Mouse (Mus musculus) adrenal gland, postnatal 4 days (tissue): ENCODE results near the gene Sgta. TPM values are rescaled to one million over a fixed set of nuclear protein-coding genes. Genes with fewer than 3 reads are reported as not detected.
A peak's percentile ranks its signal among the peaks of the same experiment; 100 is the strongest.
"Not testable (repeated sequence)": the region's sequence is repeated elsewhere in the genome, so short reads cannot be mapped to it uniquely, and the experiment has no call there.

Experiments used
- DNase-seq, 2 experiments: peaks; one replicate each; pipeline ENCODE4 v3.0.0; 2021 to 2022; ENCODE audit warnings: low spot score in 2 of 2, mixed read lengths in 2 of 2
- long read RNA-seq, 2 experiments: library from polyadenylated mRNA; stranded (forward); transcript quantifications; one replicate each; pipeline ENCODE4 v2.0.0; 2021
- total RNA-seq, 2 experiments: library from RNA; stranded (reverse); gene quantifications; 2 replicates each; pipeline ENCODE4 v1.2.3; 2021

Gene Sgta
- 100 to 1,000 TPM; 158 to 163 TPM for total RNA-seq
- long read RNA-seq, experiment 1, transcript Sgta-201 (12 exons, 1,969 nt) = minor isoform, 79 of 389 reads
- long read RNA-seq, experiment 1, transcript Sgta-202 (12 exons, 1,964 nt) = major isoform, 236 of 389 reads
- long read RNA-seq, experiment 1, partial matches to known transcripts = 22 of 389 reads
- long read RNA-seq, experiment 1, other reads (novel, unspliced or antisense) = 52 of 389 reads
- long read RNA-seq, experiment 2, transcript Sgta-202 (12 exons, 1,964 nt) = major isoform, 247 of 370 reads
- long read RNA-seq, experiment 2, transcript Sgta-201 (12 exons, 1,969 nt) = minor isoform, 74 of 370 reads
- long read RNA-seq, experiment 2, partial matches to known transcripts = 27 of 370 reads
- long read RNA-seq, experiment 2, other reads (novel, unspliced or antisense) = 22 of 370 reads

DNA sequence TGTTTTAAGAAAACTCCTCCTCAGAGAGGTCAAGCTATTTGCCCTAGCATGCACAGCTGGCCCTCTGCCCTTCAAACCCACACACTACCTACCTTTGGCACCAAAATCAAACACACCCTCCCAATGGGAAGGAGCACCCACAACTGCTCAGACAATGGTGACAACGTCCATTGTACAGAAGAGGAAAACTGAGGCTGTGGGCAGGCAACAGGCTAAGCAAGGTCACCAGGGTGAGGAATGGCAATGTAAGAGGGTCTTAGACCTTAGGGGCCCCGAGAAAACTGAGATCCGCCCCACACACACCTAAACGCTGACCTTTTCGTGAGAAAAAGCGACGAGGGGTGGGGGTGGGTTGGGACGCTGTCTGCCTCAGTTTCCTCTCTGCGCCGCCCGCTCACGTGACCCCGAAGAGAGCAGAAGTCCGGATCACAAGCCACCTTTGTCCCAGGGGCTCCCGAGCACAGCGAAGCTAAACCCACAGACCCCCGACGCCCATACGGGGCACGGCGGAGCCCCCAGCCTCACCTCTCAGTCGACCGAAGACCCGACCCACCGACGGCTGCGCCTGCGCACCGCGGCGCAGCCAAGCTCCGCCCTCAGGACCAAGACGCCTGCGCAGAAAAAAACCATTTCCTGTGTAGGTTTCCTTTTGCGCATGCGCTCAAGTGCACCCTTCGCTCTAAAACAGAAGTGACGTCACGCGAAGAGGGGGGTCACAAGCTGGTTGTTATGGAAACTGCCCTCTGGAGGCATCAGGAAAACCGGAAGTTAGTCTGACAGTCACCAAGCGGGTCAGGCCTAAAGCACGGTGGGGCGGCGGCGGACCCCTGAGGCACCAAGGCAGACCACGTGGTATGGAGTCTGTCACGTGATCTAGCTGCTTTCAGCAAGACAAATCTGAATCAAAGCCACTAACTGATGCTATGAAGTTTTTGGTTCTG, at the start of gene Sgta:
Gene Sgta, minus strand, starts transcription at position 579 of the 941 bp plus-strand sequence.
- DNase-seq = peak; percentile 85 to 97

DNA sequence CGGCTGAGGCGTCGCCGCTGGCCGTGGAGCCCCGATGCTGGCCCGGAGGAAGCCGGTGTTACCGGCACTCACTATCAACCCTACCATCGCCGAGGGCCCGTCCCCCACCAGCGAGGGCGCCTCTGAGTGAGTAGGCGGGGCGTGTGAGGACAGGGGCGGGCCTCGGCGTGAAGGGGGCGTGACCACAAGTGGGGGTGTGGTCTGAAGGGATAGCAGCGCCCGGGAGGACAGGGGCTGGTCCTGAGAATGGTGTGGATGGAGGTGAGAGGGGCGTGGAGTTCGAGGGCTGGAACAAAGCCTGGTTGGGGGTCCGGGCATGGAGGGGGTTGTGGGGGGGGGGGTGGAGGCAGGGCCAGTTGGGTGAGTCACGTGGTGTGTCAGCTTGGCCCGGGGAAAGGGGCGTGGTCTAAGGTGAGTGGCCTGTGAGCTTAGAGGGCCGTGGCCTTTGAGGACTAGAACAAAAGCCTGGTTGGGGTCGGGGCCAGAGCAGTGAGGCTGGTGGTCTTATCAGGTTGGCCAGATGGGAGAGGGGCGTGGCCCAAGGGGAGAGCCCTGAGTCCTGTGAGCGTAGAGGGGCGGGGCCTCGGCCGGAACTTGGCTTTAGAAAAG, 46.2 kb upstream of the Sgta start:
- peak; percentile 72 to 86 for DNase-seq

DNA sequence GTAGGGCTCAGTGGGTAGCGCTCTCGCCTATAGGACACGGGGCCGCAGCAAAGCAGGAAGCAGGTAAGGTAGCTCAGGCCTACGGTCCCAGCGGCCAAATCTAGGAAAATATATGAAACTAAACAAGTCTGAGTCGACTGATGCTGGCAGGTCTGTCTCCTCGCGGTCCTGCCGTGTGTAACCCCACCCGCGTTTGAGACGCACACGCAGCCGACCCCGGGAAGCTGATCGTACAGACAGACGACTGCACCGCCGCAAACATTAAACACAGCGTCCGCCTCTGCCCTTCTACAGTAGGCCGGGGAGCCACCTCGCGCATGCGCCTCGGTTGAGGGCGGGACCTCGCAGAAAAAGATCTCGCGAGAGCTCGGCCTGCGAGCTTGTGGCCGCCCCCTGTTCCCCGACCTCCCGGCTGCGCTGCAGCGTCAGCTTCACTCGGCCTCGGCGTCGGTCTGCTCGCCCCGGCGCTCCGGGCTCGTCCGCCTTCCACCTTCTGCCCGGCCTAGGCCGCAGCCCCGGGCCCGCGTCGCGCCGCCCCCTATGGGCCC, 45.7 kb upstream of the Sgta start, which contains the start of gene Map2k2:
Gene Map2k2, plus strand, starts transcription at position 351 of the 548 bp plus-strand sequence.
- peak; percentile 92 to 97 for DNase-seq

DNA sequence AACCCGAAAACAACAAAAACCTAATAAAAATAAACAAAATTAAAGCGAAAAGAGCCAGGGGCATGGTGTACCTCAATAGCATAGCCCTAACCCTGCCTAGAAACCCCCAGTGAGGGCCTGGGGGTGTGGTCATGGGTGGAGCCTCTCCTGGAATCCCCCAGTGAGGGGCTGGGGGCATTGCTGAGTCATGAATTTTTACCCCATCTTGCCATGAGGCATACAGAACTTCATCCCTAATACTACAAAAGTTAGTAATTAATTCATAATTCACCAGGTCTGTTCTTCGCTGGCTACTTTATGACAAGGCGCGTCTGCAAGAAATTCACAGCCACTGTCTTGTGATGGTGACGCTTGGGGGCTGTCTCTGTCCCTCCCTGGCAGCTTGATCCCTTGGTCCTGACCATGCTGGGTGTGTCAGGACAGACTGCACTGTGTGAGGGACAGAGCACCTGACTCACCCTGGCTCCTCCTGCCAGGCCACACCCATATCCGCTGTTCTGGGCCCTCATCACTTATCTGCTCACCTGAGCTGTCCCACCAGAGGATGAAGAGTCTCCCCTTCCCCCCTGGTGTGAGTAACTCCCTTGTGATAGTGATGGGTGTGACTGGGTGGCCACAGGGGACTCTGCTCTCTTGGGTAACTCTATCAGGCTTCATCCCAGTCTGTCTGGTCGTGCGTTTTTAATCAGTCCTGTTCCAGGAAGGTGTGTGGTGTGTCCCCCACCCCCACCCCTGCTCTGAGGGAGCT, 35.1 kb upstream of the Sgta start:
- DNase-seq = no peak

DNA sequence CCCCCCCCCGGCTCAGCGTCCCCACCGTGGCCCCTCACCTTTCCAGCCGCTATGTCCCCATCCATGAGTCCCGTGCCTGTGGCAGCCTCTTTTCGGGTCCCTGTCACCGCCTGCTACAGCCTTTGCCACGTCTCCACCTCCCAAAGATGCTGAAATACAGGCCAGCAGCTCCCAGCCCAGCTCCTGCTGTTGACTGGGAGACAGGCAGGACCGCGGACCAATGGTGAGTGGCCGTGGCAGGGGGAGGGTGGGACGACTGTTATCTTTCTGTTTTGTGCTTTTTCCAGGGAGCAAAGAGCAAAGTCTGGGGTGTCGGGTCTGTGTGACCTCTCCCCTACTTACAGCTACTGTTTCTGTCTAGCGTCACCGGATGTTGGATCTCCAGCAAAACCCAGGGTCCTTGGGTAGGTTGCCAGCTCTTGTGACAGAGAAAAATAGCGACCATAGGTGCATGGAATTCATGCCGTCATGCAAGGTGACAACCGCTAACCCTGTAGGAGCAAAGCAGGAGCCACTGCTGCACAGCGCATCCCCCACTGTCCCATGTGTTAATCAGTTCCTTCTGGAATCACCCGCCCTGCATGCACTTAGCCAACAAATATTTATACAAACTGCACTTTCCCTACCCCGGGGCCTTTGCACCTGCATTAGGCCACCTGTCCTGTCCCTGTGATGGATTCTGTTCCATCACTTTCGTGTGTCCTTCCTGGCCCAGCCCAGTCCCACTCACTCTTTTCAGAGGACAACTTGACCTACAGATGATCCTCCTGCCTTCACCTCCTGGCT, 32.7 kb upstream of the Sgta start:
- peak in 1 of 2 experiments; percentile 54 for DNase-seq

DNA sequence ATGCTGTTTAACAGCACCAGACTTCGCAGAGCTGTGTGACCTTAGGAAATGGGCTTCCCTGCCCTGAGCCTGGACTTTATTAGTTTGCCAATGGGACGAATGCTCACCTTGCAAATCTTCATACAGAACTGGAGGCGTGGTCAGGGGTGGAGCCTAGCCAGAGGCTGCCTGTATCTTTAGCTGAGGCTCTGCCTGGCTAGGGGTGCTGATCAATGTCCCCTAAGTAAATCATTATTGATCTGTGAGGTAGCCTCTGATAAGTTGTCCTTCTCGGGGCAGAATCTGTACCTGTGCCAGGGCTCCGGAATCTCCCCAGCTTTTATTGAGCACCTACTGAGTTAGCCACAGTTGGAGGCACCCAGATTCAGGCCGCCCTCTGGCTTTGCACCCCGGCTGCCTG, 30.6 kb upstream of the Sgta start:
- no peak for DNase-seq

DNA sequence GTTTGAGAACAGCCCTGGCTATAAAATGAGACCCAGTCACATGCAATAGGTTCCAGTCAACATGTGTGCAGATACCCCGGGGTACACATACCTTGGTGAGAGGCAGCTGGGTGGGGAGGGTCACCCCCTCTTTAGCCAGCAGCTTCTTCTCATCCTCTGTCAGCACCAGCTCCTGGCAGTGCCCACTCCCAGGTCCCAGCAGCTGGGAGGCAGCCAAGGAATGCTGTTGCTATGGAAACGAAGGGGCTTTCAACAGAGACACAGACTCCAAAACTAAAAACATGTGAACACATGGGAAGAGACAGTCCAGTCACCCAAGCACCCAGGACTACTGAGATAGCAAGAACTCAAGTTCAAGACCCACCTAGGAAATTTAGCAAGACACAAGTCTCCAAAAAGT, 29.2 kb upstream of the Sgta start:
- no peak for DNase-seq

DNA sequence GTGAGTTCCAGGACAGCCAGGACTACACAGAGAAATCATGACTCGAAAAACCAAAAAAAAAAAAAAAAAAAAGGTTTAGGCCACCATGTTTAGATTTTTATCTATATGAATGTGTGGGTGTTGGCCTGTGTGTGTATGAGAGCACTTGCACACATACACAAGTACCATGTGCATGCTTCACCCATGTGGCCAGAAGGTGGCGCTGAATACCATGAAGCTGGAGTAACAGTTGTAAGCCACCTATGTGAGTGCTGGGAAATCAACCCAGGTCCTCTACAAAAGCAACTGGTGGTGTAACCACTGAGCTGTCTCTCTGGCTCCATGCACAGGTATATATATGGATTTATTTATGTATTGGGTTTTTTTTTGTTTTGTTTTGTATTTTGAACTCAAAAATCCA, 27.0 kb upstream of the Sgta start:
- DNase-seq = no peak

DNA sequence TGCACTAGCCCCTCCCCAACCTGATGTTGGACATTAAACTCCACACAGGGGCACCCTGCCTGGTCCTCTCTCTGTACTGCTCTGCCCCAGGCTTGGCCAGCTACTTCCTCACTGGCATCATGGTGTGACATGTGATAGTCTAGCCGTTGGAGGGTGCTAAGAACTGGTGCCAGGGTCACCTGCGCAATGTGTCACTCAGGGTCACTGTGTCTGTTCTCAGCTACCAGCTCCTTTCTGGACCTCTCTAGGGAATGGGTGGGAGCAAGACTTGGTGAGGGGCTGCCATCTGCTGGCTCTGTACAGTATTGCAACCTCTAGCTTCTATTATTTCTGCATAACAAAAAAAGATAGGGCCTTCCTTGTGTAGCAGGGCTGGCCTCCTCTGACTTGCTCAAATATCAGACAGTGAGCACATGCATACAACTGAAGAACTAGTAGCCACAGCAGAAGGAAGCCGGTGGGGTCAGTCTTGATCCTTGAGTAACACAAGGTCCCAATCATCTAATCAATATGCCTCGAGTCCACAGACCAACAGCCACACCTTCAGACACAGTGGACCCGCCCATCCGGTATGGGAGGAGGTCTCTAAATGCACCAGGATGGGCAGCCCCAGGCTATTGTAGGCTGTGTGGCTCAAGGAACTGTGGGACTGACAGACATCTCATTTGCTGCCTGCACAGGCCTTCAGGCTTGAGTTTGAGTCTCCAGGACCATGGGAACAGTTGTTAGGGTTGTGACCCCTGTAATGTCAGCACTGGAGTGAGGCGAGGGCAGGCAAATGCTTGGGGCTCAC, 22.4 kb upstream of the Sgta start:
- peak in 1 of 2 experiments; percentile 55 for DNase-seq

DNA sequence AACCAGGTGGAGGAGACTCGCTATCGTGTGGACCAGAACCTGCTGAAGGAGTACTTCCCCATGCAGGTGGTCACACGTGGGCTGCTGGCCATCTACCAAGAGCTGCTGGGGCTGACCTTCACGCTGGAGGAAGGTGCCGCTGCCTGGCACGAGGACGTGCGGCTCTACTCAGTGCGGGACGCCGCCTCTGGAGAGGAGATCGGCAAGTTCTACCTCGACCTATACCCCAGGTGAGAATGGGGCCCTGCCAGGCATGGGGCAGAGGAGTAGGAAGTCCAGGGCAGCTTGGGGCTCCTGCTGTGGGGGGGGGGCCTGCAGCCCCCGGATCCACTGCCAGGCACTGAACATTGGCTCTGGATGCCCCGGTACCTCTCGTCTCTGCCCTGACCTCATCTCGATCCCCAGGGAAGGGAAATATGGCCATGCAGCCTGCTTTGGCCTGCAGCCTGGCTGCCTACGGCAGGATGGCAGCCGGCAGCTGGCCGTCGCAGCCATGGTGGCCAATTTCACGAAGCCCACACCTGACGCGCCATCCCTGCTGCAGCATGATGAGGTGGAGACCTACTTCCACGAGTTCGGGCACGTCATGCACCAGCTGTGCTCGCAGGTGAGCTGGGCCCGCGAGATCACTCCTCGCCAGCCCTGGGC, 20.2 kb upstream of the Sgta start:
- DNase-seq = no peak

DNA sequence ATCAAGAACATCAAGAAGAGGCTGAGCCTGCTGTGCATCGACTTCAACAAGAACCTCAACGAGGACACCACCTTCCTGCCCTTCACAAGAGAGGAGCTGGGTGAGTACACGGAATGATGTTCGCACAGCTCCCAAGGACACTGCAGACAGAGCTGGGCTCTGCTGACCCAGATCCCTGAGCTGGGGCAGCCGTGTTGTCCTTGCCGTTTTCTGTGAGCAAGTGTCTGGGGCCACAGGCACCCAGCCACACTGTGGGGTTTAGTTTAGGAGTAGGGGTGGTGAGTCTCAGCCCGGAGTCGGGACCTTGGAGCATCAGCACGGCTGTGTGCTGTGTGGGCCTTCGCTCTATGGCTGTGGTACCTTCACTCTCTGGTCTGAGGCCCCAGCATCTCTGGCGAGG, 17.9 kb upstream of the Sgta start:
- no peak for DNase-seq

DNA sequence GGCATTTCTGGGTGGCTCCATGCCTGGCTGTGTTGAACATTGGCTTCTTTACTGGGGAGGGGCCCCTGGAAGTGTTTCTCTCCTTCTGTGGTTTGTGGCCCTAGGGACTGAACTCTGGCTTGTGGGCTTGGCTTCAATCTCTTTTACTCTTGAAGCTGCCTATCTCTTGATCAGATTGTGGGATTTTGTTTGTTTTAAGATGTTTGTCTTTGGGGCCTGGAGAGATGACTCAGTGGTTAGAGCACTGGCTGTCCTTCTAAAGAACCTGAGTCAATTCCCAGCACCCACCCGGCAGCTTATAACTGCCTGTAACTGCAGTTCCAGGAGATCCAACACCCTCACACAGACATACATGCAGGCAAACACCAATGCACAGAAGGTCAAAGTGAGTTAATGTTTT, 16.4 kb upstream of the Sgta start:
- no peak for DNase-seq

DNA sequence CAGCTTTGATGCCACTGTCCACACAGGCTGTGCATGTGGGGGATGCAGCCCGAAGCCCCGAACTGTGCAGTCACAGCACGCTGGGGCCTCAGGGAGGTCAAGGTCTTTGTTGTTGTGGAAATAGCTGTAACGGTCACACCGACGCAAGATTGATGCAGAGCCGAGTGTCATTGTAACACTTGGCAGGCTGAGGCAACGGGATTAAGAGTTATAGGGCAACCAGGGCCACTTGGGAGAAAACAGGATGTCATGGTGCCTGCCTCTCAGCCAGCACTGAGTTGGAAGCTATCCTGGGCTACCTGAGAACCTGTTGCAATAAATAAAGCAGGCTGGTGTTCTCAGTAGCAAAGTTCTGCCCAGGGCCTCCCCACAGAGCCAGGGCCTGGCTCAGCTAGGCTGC, 15.8 kb upstream of the Sgta start:
- DNase-seq = no peak

DNA sequence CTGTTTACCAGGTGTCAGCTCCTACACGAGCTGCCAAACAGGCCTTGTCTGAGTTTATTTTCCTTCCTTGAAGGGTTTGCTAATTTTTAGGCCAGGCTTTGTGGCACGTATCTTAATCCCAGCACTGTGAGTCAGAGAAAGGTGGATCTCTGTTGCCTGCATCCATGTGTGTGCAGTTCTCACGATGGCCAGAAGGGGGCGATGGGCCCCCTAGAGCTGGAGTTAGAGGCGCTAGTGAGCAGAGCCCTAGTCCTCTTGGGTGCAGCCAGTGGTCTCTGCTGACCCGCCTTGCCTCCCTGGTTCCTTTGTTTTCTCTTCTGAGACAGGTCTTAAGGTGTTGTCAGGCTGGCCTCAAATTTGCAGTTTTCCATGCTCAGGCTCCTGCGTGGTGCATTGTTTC, 13.5 kb upstream of the Sgta start:
- no peak for DNase-seq

DNA sequence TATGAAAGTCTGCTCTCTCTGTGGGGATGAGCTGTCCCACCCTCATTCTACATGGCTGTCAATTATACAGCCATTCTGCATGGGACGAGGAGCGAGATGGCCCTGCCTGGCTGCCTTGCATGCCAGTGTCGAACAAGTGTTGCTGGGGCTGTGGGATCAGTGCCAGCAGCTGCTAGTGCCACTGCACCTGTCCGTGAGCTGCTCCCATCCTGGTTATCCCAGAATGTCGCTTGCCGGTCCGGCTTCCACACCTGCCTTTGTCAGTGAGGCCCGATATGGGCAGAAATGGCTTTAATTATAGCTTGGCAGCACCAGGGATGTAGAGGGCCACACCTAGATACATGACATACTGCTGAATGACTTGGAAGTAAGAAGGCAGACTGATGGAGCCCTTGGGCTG, 12.3 kb upstream of the Sgta start:
- DNase-seq = no peak

DNA sequence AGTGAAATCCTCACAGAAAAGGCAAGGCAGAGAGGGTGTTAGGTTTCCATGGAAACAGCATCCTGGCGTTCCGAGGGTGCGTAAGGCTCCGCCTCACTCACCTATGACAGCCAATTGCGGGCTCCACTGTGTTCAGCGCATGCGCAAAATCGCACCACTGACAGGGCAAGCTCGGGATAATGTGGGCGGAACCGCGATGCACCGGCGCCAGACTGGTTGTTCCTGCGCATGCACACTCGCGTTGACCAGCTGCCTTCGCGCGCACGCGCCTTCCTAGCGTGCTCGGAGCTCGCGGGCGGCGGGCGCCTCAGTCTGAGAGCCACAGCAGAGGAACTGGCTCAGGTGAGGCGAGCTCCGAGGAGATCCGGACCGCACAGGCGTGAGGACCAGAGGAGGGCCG, 9.9 kb upstream of the Sgta start, which contains the start of gene Thop1:
Gene Thop1, plus strand, starts transcription at position 200 of the 400 bp plus-strand sequence.
- peak; percentile 81 to 91 for DNase-seq

DNA sequence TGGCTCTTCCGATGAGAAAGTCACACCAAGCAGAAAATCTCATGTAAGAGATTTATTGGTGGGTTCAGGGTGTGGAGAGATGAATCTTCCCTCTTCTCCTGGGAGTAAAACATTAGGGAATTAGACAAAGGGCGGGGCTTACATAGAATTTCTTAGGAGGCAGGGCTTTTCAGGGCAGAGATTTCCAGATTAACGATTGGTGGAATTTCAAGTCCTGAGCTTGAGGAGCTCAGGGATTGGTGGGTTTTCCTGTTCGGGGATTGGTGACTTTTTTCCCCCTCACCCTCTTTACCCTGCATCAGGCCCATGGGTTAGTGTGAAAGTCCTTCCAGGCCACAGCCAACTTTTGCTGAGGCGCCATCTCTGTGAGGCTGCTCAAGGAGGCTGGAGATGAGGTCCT, 8.7 kb upstream of the Sgta start:
- DNase-seq = no peak

DNA sequence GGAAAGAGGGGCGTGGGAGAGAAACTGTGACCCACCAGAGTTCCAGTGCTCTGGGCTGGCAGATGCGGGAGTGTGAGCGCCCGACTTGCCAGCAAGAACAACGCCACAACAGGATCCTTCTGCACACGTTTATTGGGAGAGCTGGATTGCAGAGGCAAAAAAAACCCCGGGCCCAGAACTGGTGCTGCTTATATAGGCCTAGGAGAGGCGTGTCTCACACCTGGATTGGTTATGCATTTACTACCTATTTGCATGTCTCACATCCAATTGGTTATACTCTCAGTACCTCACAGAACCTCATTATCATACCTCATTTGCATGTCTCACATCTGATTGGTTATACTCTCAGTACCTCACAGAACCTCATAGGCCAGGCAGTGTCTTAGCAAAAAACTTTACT, 4.5 kb upstream of the Sgta start:
- not testable (repeated sequence) for DNase-seq
